Mouse (Mus musculus): ENCODE data around the gene Frmd5. TPM values are rescaled to one million over a fixed set of nuclear protein-coding genes. Genes with fewer than 3 reads are reported as not detected.
A peak's percentile ranks its signal among the peaks of the same experiment; 100 is the strongest.
"Not testable (repeated sequence)": the region's sequence is repeated elsewhere in the genome, so short reads cannot be mapped to it uniquely, and the experiment has no call there.

The Frmd5 gene
- polyA plus RNA-seq, 1 experiment from 2014 or later: 3.1 TPM

- Histone ChIP-seq H3K4me1 (peaks cover 18% of the 10 kb centered on the region), H3K9ac (0 out of 2 replicates have a peak overlapping the region, but pooled peaks have one; percentile 21), H3K9me3 (no peaks in the 10 kb centered on the region), H3K27me3 (no peaks in the 10 kb centered on the region), H3K27ac (no peak overlapping the region), H3K36me3 (peaks cover 39% of the 10 kb centered on the region), H3K4me3 (no peak overlapping the region), H3K4me2 (no peak overlapping the region)
- WGBS: 93% methylated on average over 8 of the region's 8 CpGs
- ATAC-seq (ENCODE audit: insufficient number of reproducible peaks, insufficient read depth, low FRiP score, low TSS enrichment, low read depth): no peak
Observed at GRCm38 (mm10) chr2:121511401-121511800, 295.5 kb downstream of the Frmd5 start.

- H3K36me3 ChIP-seq: peaks cover 28% of the 10 kb centered on the region
- peak overlapping the region; percentile 41 for H3K4me3 ChIP-seq
- no peak overlapping the region for H3K27ac ChIP-seq
- ATAC-seq (ENCODE audit: insufficient number of reproducible peaks, insufficient read depth, low FRiP score, low TSS enrichment, low read depth): 0 out of 2 replicates have a peak, but pooled peaks have one; percentile 71
- no peaks in the 10 kb centered on the region for H3K27me3 ChIP-seq
- WGBS: 18% methylated on average over 16 of the region's 16 CpGs
- no peaks in the 10 kb centered on the region for H3K9me3 ChIP-seq
- peaks cover 18% of the 10 kb centered on the region for H3K4me1 ChIP-seq
- H3K9ac ChIP-seq: peak overlapping the region; percentile 54; the same call in 1 of the 2 replicates
- peak overlapping the region; percentile 54 for H3K4me2 ChIP-seq
Observed at GRCm38 (mm10) chr2:121509584-121509983, 297.3 kb downstream of the Frmd5 start.

GRCm38 (mm10) chr2:121507951-121508330 lies 298.9 kb downstream of the Frmd5 start:
- H3K27ac ChIP-seq: no peak overlapping the region
- peak overlapping the region; percentile 61 for H3K4me3 ChIP-seq
- no peaks in the 10 kb centered on the region for H3K9me3 ChIP-seq
- peaks cover 15% of the 10 kb centered on the region for H3K36me3 ChIP-seq
- H3K4me1 ChIP-seq: peaks cover 18% of the 10 kb centered on the region
- H3K4me2 ChIP-seq: peak overlapping the region; percentile 75
- no peaks in the 10 kb centered on the region for H3K27me3 ChIP-seq
- 85% methylated on average over 2 of the region's 2 CpGs for WGBS
- no peak for ATAC-seq (ENCODE audit: insufficient number of reproducible peaks, insufficient read depth, low FRiP score, low TSS enrichment, low read depth)
- peak overlapping the region; percentile 76 for H3K9ac ChIP-seq

- Histone ChIP-seq H3K9ac (peak overlapping the region; percentile 76), H3K27me3 (no peaks in the 10 kb centered on the region), H3K4me3 (peak overlapping the region; percentile 61), H3K36me3 (peaks cover 15% of the 10 kb centered on the region), H3K4me1 (peaks cover 18% of the 10 kb centered on the region), H3K4me2 (peak overlapping the region; percentile 75), H3K9me3 (no peaks in the 10 kb centered on the region), H3K27ac (no peak overlapping the region)
- 28% methylated on average over 12 of the region's 12 CpGs for WGBS
- ATAC-seq (ENCODE audit: insufficient number of reproducible peaks, insufficient read depth, low FRiP score, low TSS enrichment, low read depth): no peak
Observed at GRCm38 (mm10) chr2:121507173-121507950, 299.5 kb downstream of the Frmd5 start.

GRCm38 (mm10) chr2:121505942-121506882 lies 300.7 kb downstream of the Frmd5 start, which contains the start of the genes Mfap1a and Wdr76:
Gene Mfap1a (minus strand): TSS chr2:121506665.
Gene Wdr76 (plus strand): TSS chr2:121506723.
- H3K9ac ChIP-seq: peak within 1 kb of the TSS; percentile 76
- 5% methylated on average over 42 of the region's 42 CpGs for WGBS
- peak within 1 kb of the TSS; percentile 75 for H3K4me2 ChIP-seq
- not testable (repeated sequence) for H3K27ac ChIP-seq, H3K9me3 ChIP-seq, H3K36me3 ChIP-seq, H3K27me3 ChIP-seq
- peak within 1 kb of the TSS; percentile 61 for H3K4me3 ChIP-seq
- H3K4me1 ChIP-seq: peaks cover 18% of the 10 kb centered on the region
- ATAC-seq (ENCODE audit: insufficient number of reproducible peaks, insufficient read depth, low FRiP score, low TSS enrichment, low read depth): peak; percentile 87

GRCm38 (mm10) chr2:121501550-121501949 lies 305.3 kb downstream of the Frmd5 start:
- not testable (repeated sequence) for H3K9ac ChIP-seq; ATAC-seq (ENCODE audit: insufficient number of reproducible peaks, insufficient read depth, low FRiP score, low TSS enrichment, low read depth); H3K27me3 ChIP-seq; H3K9me3 ChIP-seq; H3K36me3 ChIP-seq; H3K4me3 ChIP-seq; H3K4me1 ChIP-seq; H3K27ac ChIP-seq; H3K4me2 ChIP-seq
- 90% methylated on average over 2 of the region's 6 CpGs for WGBS

Other genes with a start within 250 kb of the Frmd5 start
- 23.4 and 26.7 TPM in 2 replicates for gene Casc4, start 59.9 kb upstream of the Frmd5 start, polyA plus RNA-seq (2015; fragmentation: Nextera tagmentation; extraction: Ambion mirVana)
- gene Ctdspl2, start 148.9 kb upstream of the Frmd5 start, polyA plus RNA-seq (2015; fragmentation: Nextera tagmentation; extraction: Ambion mirVana): 66.5 and 74.0 TPM in 2 replicates
- gene Mageb3, start 149.0 kb upstream of the Frmd5 start, polyA plus RNA-seq (2015; fragmentation: Nextera tagmentation; extraction: Ambion mirVana): 0.22 and 0.25 TPM in 2 replicates
- 10.7 and 13.1 TPM in 2 replicates for gene Eif3j1, start 221.5 kb upstream of the Frmd5 start, polyA plus RNA-seq (2015; fragmentation: Nextera tagmentation; extraction: Ambion mirVana)